Mouse (Mus musculus): ENCODE data around the gene Cacng7. TPM values are rescaled to one million over a fixed set of nuclear protein-coding genes. Genes with fewer than 3 reads are reported as not detected.

Gene Cacng7
- polyA plus RNA-seq, 1 experiment = 11.8 TPM

GRCm38 (mm10) chr7:3302556-3303275, 30.0 kb upstream of the Cacng7 start:
- no peak for DNase-seq (ENCODE audit: low spot score)

GRCm38 (mm10) chr7:3303276-3303781, 29.4 kb upstream of the Cacng7 start:
- no peak for DNase-seq (ENCODE audit: low spot score)

DNA sequence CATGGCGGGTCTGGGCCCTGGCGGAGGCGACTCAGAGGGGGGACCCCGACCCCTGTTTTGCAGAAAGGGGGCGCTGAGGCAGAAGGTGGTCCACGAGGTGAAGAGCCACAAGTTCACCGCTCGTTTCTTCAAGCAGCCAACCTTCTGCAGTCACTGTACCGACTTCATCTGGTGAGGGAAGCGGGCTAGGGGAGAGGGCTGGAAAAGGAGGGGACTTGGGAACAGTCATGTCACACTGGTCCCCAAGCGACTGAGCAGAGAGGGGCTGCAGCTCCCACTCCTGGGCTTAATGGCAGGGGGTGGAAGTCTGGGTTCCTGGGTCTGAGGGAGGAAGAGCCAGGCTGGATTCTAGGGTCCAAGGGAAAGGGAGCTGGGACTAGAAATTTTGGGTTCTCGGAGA, 29.0 kb upstream of the Cacng7 start:
- no peak for DNase-seq (ENCODE audit: low spot score)

GRCm38 (mm10) chr7:3304298-3304697, 28.5 kb upstream of the Cacng7 start:
- DNase-seq (ENCODE audit: low spot score) = no peak

GRCm38 (mm10) chr7:3306400-3306799, 26.4 kb upstream of the Cacng7 start:
- no peak for DNase-seq (ENCODE audit: low spot score)

DNA sequence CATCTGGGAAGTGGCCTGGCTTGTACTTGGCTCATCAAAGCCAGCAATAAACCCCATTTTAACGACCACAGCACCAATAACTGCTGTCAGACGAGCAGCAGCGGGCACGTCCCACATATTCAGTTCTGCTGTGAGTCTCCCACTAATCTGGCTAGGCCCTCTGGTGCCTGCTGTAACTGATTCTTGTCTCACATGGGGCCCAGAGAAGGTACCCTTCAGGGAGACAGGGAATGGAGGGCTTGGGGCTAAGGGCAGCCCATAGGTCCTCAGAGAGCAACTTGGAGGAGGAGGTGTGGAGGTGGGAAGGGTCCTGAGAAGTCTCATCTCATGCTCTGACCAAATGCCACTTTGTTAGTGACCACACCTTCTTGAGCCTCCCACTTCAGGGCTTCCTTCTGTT, 24.1 kb upstream of the Cacng7 start:
- no peak for DNase-seq (ENCODE audit: low spot score)

GRCm38 (mm10) chr7:3310233-3310632, 22.5 kb upstream of the Cacng7 start:
- no peak for DNase-seq (ENCODE audit: low spot score)

- no peak for DNase-seq (ENCODE audit: low spot score)
Observed at GRCm38 (mm10) chr7:3313571-3313970, 19.2 kb upstream of the Cacng7 start.

DNA sequence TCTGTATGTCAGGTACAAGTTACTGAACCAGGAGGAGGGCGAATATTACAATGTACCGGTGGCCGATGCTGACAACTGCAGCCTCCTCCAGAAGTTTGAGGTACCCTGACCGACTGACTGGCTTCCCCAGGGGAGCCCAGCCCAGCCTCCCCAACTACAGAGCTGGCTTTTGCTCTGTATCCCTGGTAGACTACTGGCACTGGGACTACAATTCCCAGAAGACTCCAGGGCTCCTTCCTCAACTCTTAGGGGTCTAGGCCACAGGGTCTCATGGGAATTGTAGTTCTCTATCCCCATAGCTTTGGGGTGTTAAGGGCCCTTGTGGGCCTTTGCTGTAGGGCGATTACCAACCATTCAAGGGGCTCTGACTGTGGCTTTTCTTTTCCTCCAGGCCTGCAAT, 18.6 kb upstream of the Cacng7 start:
- no peak for DNase-seq (ENCODE audit: low spot score)

DNA sequence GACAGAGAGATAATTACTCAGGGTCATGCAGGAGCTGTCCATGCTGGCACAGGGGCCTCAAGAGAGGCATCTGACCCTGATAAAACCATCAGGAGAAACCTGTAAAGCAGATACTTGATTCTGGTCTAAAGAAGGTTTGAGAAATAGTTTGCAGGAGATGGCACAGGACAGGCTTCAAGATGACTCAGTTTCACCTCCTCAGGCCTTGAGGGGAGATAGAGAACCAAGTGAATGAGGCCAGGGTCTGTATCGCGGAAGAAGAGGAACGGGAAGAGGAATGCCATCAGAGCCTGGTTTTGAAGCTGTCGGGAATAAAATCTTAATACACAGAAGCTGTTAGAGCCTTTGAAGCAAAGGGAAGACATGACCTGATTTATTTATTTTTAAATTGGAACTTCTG, 15.1 kb upstream of the Cacng7 start:
- DNase-seq (ENCODE audit: low spot score) = no peak

DNA sequence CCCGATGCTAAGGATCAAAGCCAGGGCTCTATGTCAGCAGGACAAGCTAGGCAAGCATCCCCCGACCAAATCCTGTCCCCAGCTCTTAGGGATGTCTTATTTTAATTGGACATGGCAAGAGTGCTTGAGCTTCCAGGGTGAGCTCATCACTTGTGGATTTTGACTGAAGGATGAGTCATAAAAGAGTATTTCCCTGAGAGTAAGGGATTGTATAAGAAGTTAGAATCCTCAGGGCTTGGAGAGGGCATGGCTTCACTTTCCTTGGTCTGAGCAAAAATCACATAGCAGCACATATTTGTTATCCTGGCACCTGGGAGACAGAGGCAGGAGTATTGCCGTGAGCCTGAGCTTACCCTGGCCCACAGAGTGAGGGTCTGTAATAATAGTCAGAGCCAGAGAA, 11.9 kb upstream of the Cacng7 start:
- DNase-seq (ENCODE audit: low spot score) = no peak

GRCm38 (mm10) chr7:3323826-3324225, 8.9 kb upstream of the Cacng7 start:
- DNase-seq (ENCODE audit: low spot score) = no peak

GRCm38 (mm10) chr7:3327961-3328360, 4.8 kb upstream of the Cacng7 start:
- no peak for DNase-seq (ENCODE audit: low spot score)

DNA sequence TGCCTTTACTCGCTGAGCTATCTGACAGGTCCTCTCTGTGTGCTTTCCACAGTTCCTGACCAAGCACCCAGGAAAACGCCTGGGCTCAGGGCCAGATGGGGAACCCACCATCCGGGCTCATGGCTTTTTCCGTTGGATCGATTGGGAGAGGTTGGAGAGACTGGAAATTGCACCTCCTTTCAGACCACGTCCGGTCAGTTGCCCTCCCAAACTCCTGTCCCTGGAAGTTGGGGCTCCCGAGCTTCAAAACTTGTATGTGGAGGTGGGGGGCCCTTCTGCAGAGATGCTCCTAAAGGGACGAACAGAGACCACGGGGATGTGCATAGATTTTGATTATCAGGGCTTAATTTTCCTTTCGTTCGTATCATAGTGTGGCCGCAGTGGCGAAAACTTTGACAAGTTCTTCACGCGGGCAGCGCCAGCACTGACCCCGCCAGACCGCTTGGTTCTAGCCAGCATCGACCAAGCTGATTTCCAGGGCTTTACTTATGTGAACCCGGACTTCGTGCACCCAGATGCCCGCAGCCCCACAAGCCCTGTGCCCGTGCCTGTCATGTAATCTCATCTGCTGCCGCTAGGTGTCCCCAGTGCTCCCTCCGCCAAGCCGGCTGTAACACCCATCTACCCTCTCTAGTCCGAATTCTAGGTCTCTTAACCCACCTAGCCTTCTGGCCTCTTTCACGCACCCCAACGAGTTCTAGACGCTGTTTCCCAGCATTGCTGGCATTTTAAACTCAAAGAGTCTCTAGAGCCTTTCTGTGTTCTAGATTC, 2.8 kb upstream of the Cacng7 start:
- peak; percentile 63 for DNase-seq (ENCODE audit: low spot score)

GRCm38 (mm10) chr7:3331171-3331570, 1.6 kb upstream of the Cacng7 start:
- no peak for DNase-seq (ENCODE audit: low spot score)

DNA sequence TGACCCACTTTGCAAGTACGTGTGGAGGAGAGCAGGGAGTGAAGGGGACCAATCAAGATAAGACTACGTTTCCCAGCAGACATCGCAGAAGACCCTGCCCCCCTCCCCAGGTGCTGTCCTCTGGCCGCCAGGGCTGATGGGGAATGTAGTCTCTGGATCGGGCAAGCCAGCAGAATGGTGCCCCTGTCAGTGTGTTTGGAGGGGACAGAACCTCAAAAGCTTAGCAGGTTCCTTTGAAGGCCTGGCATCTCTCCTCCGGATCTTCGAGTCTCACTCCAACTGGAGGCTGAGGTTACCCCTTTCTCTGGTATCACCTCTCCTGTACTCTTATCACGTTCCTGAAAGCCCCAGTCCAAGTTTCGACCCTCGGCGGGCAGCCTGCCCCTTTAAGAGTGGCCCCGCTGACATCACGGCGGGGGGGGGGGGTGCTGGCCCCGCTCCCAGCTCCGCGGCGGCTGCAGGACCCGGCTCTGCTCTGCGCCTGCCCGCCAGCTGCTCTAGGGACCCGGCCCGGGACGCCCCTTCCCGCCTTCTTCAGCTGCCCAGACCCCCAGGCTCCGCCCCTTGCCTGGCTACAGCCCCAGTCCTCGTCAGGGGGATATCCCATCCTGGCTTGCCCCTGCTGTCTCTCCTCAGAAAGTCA, 1.1 kb upstream of the Cacng7 start:
- no peak for DNase-seq (ENCODE audit: low spot score)

- no peak for DNase-seq (ENCODE audit: low spot score)
Observed at GRCm38 (mm10) chr7:3332224-3332615, 535 bp upstream of the Cacng7 start.

DNA sequence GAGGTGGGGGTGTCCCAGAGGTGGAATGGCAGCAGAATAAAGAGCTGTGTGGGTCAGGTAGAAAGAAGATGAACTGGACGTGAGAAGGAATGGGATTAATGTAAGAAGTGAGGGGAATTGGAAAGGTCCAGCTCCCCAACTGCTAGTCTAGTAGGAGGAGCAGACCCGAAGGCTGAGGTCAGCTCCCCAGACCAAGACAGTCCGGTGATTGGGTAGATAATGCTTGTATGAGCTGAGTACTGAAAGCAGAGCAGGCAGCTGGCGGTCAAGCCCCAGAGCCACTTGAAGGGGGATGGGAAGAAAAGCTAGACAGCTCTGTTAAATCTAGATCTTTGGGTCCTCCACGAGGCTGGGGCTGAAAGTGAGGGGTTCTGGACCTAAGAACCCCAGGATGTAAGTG, 787 bp downstream of the Cacng7 start:
- no peak for DNase-seq (ENCODE audit: low spot score)

DNA sequence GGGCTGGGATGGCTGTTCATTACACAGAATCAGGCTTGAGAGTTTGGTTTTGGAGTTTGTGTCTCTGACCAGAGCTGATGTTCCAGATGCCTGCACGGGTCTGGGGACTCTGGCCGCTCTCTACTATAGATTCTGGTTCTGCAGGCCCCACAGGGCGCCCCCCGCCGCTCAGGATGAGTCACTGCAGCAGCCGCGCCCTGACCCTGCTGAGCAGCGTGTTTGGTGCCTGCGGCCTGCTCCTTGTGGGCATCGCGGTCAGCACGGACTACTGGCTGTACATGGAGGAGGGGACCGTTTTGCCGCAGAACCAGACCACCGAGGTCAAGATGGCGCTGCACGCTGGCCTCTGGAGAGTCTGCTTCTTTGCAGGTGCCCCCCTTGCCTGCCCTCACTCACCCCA, 3.7 kb downstream of the Cacng7 start:
- DNase-seq (ENCODE audit: low spot score) = no peak

DNA sequence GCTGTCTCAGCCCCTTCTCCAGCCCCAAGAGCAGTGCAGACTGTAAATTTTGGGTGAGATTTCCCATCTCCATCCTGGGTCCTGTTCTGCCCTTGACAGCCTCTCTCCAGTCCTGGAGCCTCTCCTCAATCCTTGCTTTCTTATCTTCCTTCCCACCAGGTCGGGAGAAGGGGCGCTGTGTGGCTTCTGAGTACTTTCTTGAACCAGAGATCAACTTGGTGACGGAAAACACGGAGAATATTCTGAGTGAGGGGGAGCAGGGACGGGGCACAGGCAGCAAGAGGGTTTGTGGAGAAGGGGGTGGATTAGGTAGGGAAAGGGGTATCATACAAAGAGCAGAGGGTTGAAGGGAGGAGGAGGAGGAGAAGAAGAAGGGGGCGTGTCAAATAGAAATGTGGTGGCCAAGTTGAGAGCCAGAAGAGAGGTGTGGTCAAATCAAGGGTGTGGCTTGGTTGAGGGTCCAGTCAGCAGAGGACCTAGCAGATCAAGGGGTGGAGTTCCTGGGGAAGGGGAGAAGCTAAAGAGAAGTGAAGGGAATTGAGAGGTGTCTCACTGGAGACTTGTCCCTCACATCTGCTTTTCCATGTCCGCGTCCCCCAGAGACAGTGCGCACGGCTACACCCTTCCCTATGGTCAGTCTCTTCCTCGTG, 5.7 kb downstream of the Cacng7 start:
- DNase-seq (ENCODE audit: low spot score) = no peak

DNA sequence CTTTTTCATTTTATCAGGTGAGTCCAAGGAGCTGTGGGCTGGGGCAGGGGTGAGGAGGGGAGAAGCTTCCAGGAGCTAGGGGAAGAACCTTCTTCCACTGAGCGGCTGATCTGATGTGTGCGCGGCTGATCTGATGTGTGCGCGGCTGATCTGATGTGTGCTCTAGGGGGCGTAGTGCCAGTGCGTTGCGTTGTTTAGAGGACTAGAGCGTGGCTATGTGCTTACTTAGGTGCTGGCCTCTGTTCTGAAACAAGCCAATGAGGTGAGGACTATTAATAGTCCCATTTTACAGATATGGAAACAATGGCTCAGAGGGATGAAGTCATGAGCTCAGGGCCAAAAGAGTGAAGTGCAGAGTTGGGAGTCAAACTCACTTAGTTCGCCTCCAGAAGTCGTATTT, 6.3 kb downstream of the Cacng7 start:
- DNase-seq (ENCODE audit: low spot score) = no peak

GRCm38 (mm10) chr7:3343861-3344260, 11.1 kb downstream of the Cacng7 start:
- no peak for DNase-seq (ENCODE audit: low spot score)
